Mouse (Mus musculus) right cerebral cortex, postnatal 4 days (tissue): Measurements from ENCODE around the gene Inava.

ENCODE experiments used
- DNase-seq: peaks from one replicate; pipeline ENCODE4 v3.0.0-alpha.2; 2022

Gene Inava

DNA sequence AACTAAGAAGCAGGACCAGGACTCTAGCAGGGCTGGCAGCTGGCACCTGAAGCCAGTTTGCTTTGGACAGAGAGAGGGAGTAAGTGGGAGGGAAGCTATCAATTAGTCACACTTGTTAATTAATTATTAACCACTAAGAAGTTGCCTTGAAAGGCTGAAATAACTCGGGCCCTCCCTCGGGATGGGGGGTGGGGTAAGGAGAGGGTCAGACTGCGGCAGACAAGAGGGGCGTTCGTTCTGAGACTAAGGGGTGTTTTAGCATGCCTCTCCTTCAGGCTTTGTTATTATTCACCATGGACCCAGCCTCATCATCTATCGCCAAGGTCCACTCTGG is 5.1 kb downstream of the Inava start:
- no peak for DNase-seq

DNA sequence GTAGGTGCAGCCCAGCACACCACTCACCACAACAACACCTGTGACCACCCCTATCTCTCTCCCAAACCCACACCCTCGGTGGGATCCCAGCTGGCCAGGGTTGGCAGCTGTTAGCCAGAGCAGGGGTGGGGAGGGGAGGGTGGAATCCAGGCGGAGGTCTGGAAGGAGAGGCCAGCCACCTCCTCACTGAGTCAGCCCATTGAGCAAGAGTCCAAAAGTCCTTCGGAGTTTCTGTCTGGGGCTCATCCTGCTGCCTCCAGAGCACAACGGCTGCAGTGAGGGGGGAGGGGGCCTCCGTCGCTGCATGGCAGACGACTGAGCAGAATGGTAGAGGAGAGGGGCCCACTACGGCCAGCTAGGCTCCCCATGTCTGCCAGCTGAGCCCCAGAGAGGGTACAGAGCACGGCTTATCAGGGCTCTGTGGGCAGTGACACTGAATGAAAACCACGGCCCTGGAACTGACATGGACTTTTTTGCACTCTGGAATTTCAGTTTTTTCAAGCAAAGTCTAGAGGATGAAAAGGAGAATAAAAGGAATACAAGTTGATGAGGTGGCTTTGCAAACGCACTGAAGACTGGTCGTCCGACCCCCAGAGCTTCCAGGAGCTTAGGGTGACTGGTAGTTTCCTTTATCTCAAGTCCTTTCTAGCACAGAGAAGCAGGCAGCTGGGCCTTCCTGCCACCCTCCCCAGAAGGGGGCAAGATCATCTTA is 5.6 kb downstream of the Inava start:
- no peak for DNase-seq

DNA sequence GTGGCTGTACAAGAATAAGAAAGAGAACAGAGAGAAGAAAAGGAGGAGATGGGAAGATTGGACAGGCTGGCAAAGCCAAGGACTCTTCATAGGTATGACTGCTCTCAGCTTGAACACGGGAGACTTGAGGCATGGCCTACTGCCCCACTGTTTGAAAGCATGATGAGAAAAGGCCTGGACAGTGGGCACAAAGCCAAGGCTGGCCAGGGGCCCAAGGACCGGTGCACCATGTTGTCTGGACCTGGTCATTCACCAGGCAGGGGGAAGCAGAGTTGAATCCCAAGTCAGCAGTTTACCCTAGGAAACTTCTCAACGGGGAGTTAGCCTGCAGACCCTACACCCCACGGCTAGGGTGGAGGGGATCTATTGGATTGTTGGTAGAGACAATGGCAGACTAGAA is 6.2 kb downstream of the Inava start:
- peak; percentile 40 for DNase-seq

DNA sequence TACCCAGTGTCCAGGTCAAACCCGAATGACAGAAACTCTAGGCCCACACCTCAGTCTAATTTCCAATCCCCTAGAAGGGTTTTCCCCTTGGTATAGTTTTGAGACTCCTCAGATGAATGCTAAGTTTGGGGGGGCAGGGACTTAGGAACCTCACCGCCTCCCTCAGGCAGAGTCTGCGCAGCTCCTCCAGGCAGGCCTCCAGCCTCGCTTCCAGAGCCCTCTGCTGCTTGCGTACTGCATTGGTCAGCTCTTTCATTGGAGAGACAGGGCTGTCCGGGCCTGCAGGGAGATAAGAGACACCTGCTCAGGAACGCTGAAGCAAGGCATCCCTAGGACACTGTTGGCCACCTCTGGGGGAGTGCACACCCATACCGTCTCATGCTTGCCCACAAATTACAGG is 7.4 kb downstream of the Inava start:
- no peak for DNase-seq

DNA sequence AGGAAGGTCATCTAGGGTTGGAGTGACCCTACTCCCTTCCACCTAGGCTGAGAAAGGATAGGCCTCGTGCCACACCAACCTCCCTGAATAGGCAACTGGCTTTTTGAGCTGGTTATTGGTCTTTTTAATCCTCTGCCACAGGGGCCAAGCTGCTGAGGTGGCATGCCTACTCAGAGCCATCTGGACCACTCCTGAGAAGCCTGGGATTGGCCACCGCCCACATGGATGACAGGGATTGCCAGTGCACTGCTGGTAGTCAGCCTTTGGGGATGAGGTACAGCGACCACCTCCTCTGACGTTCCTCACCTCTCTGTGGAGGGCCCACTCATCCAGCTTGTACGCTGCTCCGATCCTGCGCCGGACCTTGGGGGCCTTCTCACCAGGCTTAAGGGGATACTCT is 8.2 kb downstream of the Inava start:
- DNase-seq, result no peak

DNA sequence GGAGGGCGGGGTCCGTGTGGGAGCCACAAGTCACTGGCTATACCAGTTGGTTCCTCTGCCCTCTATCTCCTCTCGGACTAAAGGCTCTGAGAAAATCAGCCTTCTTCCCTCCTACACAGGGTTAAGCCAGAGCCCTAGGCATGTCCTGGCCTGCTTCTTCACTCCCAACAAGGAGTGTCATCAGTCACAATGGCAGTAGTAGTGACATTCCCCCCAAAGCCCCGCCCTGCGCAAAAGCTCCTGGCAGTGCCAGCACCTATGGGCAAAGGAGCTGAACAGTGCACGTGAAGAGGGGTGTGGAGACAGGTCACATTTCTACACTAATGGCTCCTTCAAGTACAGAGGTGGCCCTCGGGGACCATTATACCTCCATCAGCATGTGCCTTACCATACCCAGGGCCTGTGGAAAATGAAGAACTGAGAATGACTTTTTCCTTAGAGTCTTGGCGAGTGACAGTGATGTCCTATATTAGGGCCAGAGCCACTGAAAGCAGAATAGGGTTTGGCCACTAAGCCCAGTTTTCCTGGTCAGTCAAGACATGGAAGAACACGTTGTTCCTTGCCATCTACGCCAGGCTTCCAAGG is 10.2 kb downstream of the Inava start:
- DNase-seq, result no peak

DNA sequence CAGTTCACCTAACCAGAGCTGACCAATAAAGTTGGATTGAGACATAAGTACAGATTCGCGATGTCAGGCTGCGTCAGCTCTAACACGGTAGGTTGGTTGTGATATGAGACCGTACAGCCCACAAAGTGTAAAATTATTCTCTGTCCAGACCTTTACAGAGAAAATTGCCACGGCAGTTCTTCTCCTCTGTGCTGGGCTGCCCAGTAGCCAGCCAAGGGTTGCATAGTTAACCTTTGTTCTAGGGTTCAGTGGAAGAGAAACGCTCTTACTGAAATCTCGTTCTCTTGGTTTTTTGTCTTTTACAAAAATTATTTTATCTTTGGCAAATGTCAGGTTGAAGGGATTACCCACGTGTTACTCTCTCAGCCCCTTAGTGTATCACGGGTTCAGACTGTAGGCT is 11.7 kb downstream of the Inava start:
- no peak for DNase-seq

DNA sequence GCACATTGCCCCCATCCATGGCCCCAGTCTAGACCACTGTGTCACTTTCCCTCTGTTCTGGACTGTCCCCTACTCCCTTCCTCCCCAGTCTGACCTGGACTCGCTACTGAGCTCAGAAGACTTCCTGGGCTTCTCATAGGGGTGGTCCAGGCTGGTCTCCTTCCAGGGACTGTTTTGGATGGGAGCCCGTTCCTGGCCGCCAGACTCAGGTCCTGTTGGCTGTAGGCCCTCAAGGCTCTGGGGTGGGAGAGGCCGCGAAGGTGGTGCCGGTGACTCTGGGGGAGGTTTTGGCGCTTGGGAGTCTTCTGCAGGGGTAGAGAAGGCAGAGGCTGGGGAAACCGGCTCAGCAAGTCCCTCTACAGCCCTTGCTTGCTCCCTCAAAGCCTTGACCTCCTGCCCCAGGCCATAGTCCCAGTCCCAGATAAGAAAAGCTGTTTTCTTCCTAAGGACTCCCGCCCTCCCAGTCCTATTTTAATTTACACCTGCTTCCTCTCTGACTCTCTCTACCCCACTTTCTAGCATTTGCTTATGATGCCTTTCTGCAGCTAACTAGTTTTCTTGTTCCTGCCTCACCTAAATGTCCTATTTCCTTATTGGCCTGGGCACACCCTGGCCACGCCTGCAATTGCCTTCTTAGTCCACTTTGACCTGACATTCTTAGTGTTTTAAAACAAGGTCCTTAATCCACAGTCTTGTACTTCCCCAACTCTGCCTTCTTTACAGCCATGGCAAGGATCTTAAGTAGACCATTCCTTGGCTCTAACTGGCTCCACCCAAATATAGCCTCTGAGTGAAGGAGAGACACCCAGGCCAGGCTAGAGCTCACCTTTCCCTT is 13.8 kb downstream of the Inava start:
- DNase-seq, result no peak

DNA sequence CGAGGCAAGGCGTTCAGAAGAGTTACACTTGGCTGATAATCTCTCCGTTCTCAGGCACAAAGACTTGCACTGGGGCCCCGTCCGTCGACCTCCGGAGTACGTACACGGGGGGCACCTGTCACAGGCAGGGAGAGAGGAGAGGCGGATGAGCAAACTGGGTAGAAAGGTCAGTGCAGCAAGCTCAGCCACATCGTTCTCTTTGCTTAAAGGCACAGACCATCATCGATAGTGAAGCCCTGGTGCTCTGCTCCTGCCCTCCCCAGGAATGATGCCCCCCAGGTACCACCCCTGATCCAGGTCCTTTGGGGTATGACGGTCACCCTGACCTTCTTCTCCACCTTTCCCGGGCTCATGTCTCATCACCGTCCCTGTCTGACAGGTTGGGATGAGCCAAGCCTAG is 19.8 kb downstream of the Inava start:
- no peak for DNase-seq

DNA sequence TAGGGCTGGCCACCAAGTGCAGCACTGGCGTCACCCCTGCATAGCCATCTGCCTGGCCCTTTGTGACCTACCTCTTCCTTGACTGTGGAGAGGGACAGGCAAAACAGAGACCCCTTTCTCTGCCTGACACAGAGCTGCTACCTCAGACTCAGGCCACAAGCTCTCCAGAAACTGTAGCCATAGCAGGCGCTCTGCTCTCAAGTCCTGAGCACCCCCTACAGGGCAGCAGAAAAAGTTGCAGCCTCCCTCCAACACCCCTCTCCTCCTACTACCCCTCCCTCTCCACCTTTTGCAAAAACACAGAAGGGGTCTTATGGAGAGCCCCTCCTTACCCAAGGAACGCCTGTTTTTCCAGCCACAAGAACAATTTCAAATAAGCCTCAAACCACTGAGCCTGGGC is 21.3 kb downstream of the Inava start, which contains the start of gene Mroh3:
TSS of gene Mroh3 (minus strand) at position 26 of the 400 bp plus-strand sequence.
- DNase-seq, result peak; percentile 39

DNA sequence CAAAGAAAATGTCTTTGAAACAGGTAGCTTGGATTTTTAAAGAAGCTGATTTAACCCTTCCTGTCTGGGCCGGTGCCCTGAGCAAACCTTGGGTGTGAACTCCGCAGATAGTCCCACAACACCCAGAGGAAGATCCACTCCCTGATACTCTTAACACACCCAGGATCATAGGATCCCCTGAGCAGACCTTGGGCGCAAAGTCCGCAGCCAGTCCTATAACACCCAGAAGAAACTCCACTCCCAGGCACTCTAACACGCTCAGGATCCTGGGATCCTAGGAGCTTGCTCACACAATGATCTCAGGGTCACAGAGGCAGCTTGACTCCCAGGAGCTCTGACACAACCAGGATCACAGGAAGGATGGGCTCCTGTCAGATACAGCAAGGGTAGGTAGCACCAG is 44.0 kb downstream of the Inava start:
- DNase-seq, result no peak

DNA sequence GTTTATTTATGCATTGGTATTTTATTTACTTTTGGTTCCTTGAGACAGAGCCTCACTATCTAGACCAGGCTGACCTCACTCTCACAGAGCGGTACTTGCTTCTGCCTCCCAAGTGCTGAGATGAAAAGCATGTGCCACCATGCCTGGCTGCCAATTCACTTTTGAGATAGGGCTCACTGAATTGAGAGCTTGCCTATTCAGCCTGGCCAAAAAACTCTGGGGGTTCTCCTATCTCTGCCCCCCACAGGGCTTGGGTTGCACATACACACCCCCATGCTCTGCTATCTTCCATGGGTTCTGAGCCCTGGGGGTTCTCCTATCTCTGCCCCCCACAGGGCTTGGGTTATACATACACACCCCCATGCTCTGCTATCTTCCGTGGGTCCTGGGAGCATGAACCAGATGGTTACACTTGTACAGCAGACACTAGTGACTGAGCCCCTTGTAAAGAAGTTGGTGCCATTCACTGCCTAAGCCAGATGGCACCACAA is 54.5 kb downstream of the Inava start:
- DNase-seq, result no peak

DNA sequence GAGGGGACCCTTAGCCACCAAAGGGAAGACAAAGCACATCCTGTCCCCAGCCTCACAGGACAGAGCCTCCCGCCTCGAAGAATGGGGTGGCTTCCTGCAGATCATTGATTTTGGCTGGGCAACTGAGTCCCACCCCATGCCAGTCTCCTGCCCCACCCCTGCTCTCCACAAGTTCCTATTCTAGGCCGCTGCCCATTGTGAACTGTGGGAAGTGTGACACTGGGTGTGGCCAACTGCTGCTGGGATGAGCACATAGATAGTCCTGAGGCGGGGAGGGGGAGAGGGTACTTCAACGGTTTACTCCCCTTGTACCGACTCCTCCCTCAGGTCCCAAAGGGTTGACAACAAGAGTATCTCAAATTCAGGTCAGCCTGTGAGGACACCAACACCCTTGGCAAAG is 55.3 kb downstream of the Inava start:
- no peak for DNase-seq

DNA sequence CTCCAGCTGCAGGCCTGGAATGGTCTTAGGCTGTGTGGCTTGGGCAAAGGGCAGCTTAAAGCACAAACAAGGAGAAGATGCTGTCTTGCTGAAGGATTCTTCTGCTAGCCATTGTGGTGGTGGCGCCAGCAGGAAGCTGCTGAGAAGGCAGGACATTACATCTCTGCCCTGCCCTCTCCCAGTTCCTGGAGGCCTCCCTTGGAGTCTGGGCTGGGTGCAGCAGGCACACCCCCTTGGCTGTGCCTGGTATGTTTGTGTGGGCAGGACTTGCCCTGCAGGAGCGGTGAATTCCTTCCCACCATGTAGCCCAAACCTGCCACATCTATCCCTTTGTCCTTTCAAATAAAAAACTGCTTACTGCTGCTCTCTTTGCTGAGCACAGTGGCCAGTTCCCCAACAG is 57.0 kb downstream of the Inava start:
- DNase-seq, result no peak

DNA sequence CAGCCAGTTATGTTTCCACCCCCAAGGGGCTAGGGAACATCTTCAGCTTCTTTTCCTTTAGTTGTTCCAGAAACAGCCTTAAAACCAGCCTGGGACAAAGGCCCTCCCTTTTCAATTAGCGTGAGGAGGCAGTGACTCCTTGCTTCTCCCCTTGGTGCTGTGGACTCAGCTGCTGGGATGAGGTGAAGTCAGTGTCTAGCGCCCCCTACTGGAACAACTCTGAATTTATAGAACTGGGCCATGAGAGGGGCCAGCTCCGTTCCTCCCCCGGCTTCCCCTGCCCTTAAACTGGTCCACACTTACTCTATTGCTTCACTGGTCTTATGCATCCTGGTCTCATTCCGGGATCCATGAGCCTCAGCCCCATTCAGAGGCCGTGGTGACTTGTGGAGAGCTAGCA is 58.9 kb downstream of the Inava start:
- DNase-seq, result peak; percentile 45

DNA sequence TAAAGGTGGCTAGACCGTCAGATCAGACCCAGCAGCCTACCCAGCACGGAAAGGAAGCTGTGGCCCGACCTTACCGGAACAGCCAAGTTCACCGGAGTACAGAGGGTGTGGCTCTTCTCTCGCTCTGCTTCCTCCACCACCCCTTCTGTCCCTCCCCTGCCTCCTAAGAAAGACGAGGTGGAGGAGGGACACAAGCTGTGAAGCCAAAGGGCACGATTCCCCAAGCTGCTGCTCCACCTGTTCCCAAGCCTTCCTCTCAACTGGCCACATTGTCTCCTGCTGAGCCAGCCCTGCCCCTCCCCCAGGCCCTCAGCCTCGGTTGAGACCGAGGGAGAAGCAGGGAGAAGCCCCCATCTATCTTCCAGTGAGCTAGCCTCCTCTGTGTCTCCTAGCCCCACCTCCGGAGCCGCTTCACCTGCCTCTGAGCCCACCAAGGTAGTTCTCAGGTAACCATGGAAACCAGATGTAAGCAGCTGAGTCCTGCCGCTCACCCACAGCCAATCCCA is 59.9 kb downstream of the Inava start:
- DNase-seq, result no peak

DNA sequence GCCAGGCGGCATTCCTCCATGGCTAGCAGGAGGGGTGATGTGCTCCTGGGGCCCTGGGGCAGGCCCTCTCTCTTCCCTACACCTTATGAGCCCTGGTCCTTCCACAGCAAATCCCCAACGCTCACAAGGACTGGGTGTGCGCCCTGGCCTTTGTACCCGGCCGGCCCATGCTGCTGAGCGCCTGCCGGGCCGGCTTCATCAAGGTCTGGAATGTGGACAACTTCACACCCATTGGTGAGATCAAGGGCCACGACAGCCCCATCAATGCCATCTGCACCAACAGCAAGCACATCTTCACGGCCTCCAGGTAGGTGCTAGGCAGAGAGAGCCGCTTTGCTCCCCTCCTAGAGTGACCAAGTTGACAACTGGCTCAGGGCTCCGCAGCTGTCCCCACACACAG is 61.4 kb downstream of the Inava start:
- peak; percentile 1 for DNase-seq

DNA sequence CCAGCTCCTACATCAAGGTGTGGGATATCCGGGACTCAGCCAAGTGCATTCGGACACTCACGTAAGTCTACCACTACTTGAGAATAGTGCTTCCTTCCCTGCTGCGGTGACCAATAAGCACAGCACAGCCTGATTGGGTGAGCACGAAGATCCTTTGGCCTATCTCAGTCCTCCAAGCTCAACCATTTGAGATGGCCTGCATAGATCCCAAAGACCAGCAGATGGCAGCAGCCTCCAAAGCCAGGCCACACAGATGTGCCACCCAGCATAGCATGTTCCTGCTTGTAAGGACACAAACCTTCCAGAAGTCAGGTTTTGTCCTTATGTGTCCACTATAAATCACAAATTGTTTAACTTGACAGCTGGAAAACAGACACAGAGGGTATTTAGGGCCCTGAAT is 64.0 kb downstream of the Inava start:
- peak; percentile 66 for DNase-seq

DNA sequence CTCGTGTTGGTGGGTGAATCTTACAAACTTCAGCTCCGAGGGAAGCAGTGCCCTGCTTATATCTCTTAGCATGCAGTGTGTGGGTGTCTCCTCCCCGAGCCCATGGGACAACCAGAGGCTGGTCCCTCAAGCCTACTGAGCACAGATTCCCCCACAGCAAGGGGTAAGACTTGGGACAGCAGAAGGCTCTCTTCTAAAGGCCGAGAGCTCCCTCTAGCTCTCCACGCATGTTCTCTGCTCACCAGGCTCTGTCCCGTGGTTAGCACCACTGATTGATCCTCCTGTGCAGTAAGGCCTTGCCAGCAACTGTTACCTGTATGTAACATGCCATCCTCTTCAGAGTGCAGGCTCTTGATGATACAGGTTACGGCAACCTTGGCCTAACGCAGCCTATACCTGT is 66.4 kb downstream of the Inava start:
- DNase-seq, result no peak

DNA sequence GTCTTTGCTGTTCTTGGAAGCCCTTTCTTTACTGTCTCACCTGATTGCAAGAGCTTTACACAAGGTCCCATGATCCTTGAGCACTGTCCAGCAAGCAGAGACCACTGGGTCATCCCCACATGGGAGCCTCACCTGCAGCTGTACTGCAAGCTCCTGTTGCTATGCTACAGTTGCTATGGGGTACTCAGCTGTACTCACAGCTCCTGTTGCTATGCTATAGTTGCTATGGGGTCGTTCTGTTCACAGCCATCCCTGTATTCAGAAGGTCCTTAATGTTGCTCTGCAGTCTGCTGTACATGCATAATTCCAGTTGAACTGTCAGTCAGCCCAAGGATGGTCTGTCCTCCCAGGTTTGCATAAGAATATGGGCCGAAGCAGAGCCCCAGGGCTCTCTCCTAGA is 68.6 kb downstream of the Inava start:
- DNase-seq, result no peak
